Mouse (Mus musculus) stomach, postnatal 0 days (tissue): ENCODE data around the gene Psmb2. TPM values are rescaled to one million over a fixed set of nuclear protein-coding genes. Genes with fewer than 3 reads are reported as not detected.

Experiments used
- ATAC-seq: fragments of 200-750 bp; cut with Nextera tagmentation; 2 replicates; pipeline ENCODE4 v1.8.0; 2017; ENCODE audit not compliant: low FRiP score, low TSS enrichment
- DNase-seq: peaks from one replicate; pipeline ENCODE4 v3.0.0-alpha.2; 2016; ENCODE audit warnings: low spot score
- H3K27ac ChIP-seq: fragments of 300-500 bp; sonication (generic); replicated peaks from 2 replicates; pipeline ENCODE4 v1.5.1; 2014; ENCODE audit warnings: mild to moderate bottlenecking, control low read depth
- H3K27me3 ChIP-seq: fragments of 300-500 bp; sonication (generic); 2 replicates; pipeline ENCODE4 v1.6.1; 2014; ENCODE audit warnings: low read length; ENCODE audit not compliant: control insufficient read depth, insufficient read depth
- H3K36me3 ChIP-seq: fragments of 300-500 bp; sonication (generic); 2 replicates; pipeline ENCODE4 v1.6.1; 2014; ENCODE audit warnings: low read length, mixed read lengths; ENCODE audit not compliant: control insufficient read depth, insufficient read depth
- H3K4me1 ChIP-seq: fragments of 300-500 bp; sonication (generic); replicated peaks from 2 replicates; pipeline ENCODE4 v1.6.1; 2014; ENCODE audit warnings: antibody characterized with exemption; ENCODE audit not compliant: control insufficient read depth, insufficient read depth
- H3K4me2 ChIP-seq: fragments of 300-500 bp; sonication (generic); replicated peaks from 2 replicates; pipeline ENCODE4 v1.6.1; 2014; ENCODE audit warnings: low read depth, mild to moderate bottlenecking, control low read depth, moderate library complexity
- H3K4me3 ChIP-seq: fragments of 300-500 bp; sonication (generic); 2 replicates; pipeline ENCODE4 v1.5.1; 2014; ENCODE audit warnings: low read depth, low read length, control low read depth
- H3K9ac ChIP-seq: fragments of 300-500 bp; sonication (generic); 2 replicates; pipeline ENCODE4 v1.6.1; 2014; ENCODE audit warnings: mild to moderate bottlenecking, low read length, control low read depth, mixed read lengths
- H3K9me3 ChIP-seq: fragments of 300-500 bp; sonication (generic); 2 replicates; pipeline ENCODE4 v1.6.1; 2016; ENCODE audit warnings: low read length; ENCODE audit not compliant: control insufficient read depth
- CTCF ChIP-seq: IDR thresholded peaks from 2 replicates; pipeline ENCODE4 v1.5.1; 2016; ENCODE audit warnings: antibody characterized with exemption, low read depth, mild to moderate bottlenecking, moderate library complexity
- EP300 ChIP-seq: optimal IDR thresholded peaks from 2 replicates; pipeline ENCODE3; 2016; ENCODE audit warnings: antibody characterized with exemption
- WGBS: fragments of 180-500 bp; shearing (Covaris S2); extraction: QIAGEN DNeasy Blood & Tissue Kit; methylation state at CpG from one replicate; pipeline ENCODE4 v1.1.7; 2014; 5-methylcytosine and 5-hydroxymethylcytosine counted together
- polyA plus RNA-seq: library from polyadenylated mRNA; unstranded; fragments of >200 nt; fragmentation: Nextera tagmentation; extraction: Ambion mirVana; gene quantifications from 2 replicates; pipeline ENCODE4 v1.2.1, GENCODE M21; 2015

Gene Psmb2
- polyA plus RNA-seq, 1 experiment from 2014 or later, result 389 TPM

GRCm38 (mm10) chr4:126756766-126757165 lies 79.3 kb downstream of the Psmb2 start:
- DNase-seq, result peak; percentile 51

GRCm38 (mm10) chr4:126758299-126758698 lies 80.9 kb downstream of the Psmb2 start:
- Histone ChIP-seq H3K4me1 (no peaks in the 10 kb centered on the region; the same call in 1 of the 2 replicates), H3K9ac (no peak overlapping the region), H3K27ac (no peak overlapping the region), H3K9me3 (no peaks in the 10 kb centered on the region), H3K4me3 (no peak overlapping the region), H3K4me2 (no peak overlapping the region), H3K36me3 (peaks cover 4% of the 10 kb centered on the region; the same call in 1 of the 2 replicates), H3K27me3 (no peaks in the 10 kb centered on the region)
- 82% methylated on average over 5 of the region's 5 CpGs for WGBS
- TF ChIP-seq CTCF (no peak), EP300 (no peak)
- ATAC-seq (no peak), DNase-seq (no peak)

More at GRCm38 (mm10) chr4:126756766-126757165, 79.3 kb downstream of the Psmb2 start:
- ATAC-seq, result no peak
- H3K4me2 ChIP-seq, result no peak overlapping the region
- WGBS, result 41% methylated on average over 4 of the region's 4 CpGs
- H3K4me3 ChIP-seq, result no peak overlapping the region
- no peaks in the 10 kb centered on the region for H3K27me3 ChIP-seq
- no peaks in the 10 kb centered on the region for H3K9me3 ChIP-seq
- no peak for TF ChIP-seq CTCF
- TF ChIP-seq EP300, result no peak
- H3K4me1 ChIP-seq, result peaks cover 6% of the 10 kb centered on the region; the same call in 1 of the 2 replicates
- H3K27ac ChIP-seq, result no peak overlapping the region
- H3K36me3 ChIP-seq, result peaks cover 4% of the 10 kb centered on the region; the same call in 1 of the 2 replicates
- H3K9ac ChIP-seq, result no peak overlapping the region

Other genes starting within 250 kb of the Psmb2 start
- 7.7 and 8.0 TPM in 2 replicates for gene Ago3, start 248.1 kb upstream of the Psmb2 start, polyA plus RNA-seq
- gene Ago1, start 209.0 kb upstream of the Psmb2 start, polyA plus RNA-seq, result 2.5 and 2.8 TPM in 2 replicates
- gene Ago4, start 144.2 kb upstream of the Psmb2 start, polyA plus RNA-seq, result 1.6 and 1.7 TPM in 2 replicates
- 5.9 and 8.9 TPM in 2 replicates for gene Clspn, start 120.7 kb upstream of the Psmb2 start, polyA plus RNA-seq
- 1.5 and 1.9 TPM in 2 replicates for gene 5730409E04Rik, start 67.8 kb upstream of the Psmb2 start, polyA plus RNA-seq
- gene Tfap2e, start 58.6 kb downstream of the Psmb2 start, polyA plus RNA-seq, result 0.80 and 1.0 TPM in 2 replicates
- 13.4 and 14.5 TPM in 2 replicates for gene Ncdn, start 75.8 kb downstream of the Psmb2 start, polyA plus RNA-seq
- 18.2 and 20.2 TPM in 2 replicates for gene AU040320, start 75.9 kb downstream of the Psmb2 start, polyA plus RNA-seq